Mouse (Mus musculus) monocyte, adult 2 months (primary cell): Measurements from ENCODE around the gene Gm10134.

Source experiments
- DNase-seq, 2 experiments: peaks; one replicate each; pipeline ENCODE4 v3.0.0; 2022; ENCODE audit warnings: low spot score in 2 of 2, low read depth in 1 of 2

Gm10134 gene

DNA sequence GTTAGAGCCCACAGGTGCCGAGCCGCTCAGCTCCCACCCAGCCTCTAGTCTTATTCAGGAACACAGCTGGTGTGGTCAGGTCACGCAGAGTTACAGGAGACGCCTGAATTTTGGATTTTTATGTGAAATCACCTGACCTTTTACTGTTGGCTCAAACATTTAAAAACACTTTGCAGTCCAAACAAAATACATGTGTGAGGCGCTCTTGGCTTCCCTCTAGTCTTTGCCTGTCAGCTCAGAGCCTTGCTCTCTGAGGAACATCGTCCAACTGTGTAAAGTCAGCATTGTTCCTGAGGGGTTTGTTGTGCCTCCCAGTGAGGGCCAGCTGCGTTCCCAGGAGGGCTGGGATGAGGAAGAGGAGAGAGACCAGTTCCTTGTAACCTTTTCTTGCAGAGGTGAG, 24.4 kb downstream of the Gm10134 start:
- no peak for DNase-seq

DNA sequence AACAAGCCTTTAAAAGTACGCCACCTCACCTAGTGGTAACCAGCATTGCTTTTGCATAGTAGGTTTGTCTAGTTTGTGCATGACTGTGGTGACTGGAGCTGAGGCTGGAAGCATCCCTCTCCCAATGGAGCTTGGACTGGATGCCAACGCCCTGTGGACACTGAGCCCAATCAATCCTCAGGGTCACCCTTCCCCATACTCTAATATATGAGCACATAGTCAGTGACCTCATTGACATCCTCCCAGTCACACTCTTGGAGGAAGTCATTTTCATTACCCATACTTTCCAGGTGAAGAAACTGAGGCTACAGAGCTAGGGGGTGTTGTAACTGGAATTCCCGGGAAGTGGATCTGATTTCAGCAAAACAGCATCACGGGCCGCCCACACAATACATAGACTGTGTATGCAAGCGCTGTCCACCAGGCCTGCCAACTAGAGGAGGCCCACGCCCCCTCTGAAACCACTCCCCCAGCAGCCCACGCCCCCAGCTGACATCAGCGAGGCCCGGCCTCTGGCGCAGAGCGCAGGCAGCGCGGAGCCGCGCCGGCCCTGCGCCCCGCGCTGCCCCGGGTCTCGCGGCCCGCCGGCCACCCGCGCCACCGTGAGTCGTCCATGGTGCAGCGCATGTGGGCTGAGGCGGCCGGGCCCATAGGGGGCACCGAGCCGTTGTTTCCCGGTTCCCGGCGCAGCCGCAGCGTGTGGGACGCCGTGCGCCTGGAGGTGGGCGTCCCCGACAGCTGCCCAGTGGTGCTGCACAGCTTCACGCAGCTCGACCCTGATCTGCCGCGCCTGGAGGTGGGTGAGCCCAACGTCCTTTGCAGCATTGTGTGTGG, 27.3 kb downstream of the Gm10134 start:
- DNase-seq, result peak; percentile 64 to 81

DNA sequence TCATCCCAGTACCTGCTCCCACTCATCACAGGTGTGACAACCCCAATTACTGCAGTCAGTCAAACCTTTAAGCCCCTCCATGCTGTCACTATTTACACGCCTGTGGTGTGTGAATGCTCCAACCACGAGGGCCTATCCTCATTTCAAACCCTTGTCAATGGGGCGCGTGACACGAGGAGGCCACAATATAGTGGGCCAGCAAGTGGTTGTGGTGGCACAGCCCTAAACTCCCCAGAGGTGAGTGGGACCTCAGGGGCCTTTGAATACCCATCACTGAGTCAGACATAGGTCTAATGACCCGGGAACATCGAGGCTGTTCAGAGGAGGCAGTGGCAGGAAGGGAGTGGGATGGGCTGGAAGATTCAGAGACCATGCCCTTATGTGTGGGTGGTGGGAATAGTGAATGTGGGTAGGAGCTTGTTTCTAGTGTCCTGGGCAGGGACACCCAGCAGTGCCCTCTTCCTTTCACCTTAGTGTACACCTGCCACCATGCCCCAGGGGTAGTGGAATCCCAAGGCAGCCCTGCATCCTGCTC, 28.1 kb downstream of the Gm10134 start:
- DNase-seq, result no peak

DNA sequence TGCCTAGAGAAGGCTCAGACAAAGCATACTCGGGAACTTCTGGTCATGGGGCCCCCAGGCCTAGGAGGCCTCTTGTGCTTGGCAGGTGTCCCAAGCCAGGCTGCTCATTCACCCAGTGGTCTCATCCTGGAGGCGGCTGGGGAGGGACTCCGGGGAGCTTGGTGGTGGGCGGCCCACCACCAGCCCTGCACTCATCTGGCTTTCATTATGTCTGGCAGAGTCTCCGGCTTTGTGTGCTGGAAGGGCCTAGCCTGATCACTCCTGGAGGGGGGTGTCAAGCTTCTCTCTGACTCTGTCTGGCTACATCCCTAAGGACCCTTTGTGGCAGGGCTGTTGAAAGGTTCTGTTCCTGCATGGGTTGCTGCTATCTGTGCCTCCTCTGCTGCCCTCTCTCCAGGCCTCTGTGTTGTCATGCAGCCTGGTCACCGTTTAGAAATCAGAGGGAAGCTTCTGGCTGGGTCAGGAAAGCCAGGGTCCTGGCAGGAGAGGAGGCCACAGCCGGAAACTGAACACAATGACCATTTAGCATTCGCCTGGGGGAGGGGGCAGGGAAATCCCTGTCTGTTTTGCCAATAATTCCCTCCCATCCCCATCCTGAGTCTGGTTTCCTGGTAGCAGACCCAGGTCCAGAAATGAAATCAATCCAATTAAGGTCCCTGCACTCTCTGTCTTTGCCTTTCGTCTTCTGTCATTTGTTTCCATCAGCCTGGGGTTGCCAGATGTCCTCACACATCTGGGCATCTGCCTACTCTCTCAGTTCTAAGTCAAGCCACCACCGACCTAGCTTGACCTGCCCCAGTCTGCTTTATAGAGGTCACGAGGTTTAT, 28.8 kb downstream of the Gm10134 start:
- DNase-seq, result no peak

DNA sequence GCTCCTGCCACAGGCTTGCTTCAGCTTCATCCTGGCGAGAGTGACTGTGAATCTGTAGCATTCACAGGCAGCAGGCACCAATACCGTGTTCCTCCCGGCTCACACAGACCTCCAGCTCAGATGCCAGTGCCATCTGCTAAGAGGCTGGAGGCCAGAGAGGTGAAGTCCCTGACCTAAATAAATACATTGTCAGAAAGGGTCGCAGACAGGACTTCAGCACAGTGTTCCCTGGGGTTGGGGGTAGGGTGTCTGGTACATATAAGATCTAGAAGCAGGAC, 29.3 kb downstream of the Gm10134 start:
- no peak for DNase-seq

DNA sequence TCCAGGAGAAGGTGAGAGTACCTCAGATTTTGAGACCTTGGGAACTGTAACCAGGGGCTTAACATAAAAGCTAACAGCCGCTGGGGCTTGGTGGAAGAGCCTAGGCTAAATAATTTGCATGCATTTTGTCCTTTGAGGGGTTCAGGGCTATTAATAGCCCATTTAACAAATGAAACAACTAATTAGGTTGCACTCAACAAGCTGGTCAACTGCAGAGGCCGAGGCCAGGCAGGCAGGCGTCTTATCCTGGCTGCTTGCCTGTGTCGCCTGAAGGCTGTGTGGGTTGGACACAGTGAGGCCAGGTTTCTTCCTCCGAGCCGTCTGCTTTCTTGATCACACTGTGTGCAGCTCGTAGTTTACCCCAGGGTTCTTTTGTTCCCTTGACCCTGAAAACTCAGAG, 29.8 kb downstream of the Gm10134 start:
- no peak for DNase-seq

DNA sequence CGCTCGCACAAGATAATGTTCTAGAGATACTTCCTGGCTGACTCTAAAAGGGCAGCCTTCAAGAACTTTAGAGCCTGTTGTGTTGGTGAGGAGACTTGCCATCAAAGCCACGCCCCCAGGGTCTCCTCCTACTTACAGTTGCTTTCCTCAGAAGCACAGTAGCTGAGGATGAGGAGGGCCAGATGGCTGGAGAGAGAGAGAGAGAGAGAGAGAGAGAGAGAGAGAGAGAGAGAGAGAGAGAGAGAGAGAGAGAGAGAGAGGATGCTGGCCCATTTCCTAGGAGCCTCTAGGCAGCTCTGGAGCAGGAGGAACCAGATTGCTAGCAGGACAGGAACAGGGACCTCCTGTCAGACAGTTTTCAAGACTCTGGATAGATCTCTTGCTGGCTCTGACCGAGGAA, 30.3 kb downstream of the Gm10134 start:
- no peak for DNase-seq

DNA sequence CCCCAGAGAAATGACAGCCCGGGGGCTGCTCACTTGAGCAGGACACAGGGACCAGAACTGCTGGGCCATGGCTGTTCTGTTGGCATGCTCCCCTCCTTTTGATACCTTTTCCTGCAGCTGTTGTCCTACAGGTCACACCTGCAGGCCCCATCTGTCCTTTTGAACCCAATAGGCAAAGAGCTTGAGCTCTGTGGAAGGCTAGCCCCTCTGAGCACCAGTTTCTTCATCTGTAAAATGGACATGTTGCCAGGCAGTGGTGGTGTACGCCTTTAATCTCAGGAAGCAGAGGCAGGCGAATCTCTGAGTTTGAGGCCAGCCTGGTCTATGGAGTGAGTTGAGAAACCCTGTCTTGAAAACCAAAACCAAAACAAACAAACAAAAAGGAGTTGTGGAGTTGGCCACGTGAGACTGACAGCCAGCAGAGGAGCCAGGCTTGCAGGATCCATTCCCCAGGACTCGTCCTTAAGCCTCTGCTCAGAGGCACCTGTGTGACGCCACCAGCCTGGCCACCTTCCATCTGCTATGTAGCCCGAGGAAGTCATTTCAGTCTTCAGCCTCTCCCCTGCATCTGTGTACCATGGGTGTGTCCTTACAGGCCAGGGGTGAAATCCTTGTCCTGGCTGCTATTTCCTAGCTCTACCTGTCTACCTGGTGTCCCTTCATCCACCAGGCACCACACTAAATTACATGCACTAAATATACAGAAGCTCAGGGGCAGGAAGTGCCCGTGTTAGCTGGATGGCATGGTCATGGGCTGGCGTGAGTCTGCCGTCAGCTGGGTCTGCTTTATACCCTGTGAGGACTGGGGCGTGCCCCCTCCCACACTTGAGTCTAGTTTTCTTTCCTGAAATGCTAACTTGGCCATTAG, 31.1 kb downstream of the Gm10134 start:
- DNase-seq, result no peak

DNA sequence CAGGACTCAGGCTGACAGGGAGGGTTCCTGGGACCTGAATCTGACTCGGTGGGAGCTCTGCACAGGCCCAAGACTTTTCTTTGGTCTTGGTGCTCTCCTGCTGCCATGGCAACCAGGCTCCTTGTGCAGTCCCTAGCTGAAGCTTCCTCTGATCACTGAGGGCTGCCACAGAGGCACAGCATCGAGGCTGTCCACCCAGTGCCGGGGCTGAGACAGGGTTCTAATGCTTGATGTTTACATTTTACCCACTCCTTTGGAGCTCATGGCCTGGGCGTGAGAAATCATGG, 31.7 kb downstream of the Gm10134 start:
- no peak for DNase-seq

DNA sequence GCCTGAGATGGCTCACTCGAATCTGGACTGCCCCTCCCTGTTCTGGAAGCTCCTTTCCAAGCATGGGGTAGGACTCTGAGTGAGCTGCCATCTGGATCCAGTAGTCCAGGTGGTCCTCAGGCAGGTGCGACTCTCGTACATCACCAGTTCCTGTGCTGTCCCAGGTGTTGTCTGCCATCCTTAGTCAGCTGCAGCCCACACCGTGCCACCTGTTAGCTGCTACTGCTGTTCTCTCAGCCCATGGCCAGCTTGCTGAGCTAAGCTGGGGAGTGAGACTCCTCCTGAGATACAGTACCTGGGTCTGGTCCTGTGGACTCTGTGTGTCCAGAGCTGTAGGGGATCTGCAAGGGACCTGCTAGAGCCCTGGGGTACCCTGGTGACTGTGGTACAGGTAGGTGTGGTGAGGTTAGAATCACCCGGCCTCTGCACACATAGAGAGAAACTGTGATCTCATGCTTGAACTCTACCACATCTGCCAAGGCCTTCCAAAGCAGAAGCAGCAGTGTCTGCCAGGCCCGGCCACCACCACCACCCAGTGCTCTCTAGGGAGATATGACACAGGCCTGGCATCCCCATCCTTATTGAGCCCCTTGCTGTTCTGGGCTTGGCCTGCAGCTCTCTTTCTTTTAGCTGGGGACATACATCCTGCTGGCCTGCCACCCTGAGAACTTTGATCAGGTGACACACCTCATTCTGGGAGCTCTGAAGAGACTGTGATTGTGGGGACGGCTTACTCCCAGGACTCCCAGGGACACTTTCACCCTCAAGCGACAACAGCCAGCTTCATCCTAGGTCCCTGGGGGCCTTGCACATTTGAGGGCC, 32.3 kb downstream of the Gm10134 start:
- no peak for DNase-seq

DNA sequence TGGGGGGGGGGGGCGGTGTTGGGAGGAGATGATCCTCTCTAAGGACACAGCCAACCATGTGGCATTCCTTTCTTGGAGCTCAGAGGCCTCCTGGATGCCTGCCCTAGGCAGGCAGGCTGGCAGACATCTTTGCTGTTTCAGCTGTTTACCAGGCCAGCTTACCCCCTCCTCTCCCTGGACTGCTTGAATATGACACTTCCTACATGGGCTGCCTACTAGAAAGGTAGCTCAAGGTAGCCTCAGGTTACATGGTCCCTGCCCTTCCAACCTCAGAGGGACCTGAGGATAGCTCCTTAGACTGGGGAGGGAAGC, 32.9 kb downstream of the Gm10134 start:
- no peak for DNase-seq

DNA sequence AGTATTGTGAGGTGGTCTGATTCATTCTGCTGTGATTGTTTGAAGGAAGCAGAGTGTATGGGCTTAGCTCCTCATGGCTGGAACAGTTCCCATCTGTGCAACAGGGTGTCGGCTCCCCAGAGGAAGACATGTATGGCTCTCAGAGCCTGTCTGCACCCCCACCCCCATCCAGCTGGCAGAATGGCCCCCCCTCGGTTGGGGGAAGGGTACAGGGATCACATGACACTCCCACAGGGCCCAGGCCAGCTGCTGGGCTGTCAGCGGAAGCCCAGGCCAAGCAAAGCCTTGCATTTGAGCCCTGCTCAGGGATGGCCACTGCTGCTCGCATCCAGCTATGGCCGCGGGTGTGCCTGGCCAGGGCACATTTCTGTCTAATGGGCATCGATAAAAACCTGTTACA, 33.3 kb downstream of the Gm10134 start:
- DNase-seq, result no peak

DNA sequence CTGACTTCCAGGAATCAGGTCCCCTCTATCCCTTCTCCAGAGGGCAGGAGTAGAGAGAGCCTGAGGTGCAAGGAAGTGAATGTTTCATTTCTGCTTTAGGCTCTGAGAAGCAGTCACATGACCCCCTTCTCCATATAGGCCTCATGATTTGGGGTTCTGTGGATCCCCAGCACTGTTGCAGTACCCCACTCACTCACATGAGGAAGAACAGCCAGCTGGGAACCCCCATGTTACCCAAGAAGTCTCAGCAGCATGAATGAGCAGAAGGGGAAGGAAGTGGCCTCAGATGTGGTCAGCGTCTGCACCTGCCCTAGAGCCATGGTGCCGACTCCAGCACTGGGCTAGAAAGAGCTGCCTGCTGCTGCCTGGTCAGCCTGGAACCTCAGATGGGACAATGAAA, 34.1 kb downstream of the Gm10134 start:
- DNase-seq, result peak; percentile 83 to 94

DNA sequence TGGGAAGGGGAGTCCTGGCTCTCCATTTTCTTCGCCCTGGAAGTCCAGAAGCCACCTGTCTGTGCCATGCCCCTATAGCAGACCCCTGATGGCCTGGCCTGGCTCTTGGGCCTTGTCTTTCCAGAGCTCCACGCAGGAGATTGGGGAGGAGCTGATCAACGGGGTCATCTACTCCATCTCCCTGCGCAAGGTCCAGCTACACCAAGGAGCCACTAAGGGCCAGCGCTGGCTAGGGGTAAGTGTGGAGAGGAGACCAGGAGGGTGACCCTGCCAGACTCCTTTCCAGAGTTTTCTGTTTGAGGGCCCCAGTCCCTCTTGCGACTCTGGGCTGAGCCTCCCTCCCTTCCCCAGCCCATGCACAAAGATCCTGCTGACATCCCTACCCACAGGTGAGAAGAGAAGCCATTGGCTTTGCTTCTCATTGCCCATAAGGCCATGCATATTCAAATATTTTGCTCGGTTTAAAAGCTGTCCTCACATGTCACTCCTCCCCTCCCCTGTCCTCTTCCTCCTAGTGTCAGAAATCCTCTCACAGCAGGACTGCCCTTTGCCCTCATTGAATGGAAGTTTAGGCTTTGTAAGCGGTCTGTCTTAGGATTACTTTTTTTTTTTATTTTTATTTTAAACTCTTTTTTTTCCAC, 34.8 kb downstream of the Gm10134 start:
- DNase-seq, result no peak

DNA sequence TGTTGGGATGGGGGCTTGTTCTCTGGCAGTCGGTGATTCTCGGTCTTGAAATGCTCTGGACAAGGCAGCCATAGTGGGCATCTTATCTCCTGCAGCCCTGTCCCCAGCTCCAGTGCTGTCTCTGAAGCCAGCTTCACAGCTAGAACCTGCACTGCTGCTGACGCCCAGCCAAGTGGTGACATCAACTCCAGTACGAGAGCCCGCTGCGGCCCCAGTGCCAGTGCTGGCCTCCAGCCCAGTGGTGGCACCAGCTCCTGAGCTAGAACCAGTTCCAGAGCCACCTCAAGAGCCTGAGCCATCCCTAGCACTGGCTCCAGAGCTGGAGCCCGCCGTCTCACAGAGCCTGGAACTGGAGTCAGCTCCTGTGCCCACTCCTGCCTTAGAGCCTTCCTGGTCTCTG, 38.0 kb downstream of the Gm10134 start:
- no peak for DNase-seq

DNA sequence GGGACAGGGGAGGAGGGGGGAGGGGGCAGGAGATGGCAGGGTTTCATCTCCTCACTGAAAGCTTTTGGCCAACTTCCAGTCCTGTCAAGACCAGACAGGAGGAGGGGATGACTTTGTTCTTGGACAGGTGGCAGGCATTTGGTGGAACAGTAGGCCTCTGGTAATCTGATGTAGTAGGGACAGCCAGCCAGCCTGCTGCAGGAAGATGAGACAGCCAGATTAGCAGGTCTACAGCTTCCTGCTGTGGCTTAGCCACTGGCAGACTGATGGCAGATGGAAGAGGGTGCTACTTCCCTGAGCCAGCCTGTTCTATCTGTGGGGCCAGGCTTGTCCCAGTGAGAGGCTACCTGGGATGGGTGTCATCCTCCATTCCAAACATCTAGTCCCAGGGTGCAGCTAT, 40.1 kb downstream of the Gm10134 start:
- DNase-seq, result no peak

DNA sequence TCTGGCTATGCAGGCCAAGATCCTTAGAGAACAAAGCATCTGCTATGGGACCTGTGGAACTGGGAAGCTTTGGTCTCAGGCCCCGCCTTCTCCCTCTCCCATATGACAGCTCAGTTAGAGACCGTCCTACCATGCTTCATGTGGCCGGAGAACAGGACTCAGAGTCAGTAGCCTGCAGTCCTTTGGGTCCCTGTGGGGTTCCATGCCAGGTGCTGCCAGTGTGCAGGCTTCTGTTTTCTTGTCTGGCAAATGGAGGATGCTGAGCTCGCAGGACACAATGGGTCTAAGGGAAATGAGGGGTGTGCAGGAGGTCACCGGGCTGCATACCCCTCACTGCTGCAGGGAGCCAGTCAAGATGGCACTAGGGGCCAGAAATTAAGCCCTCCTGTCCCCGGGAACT, 40.7 kb downstream of the Gm10134 start:
- no peak for DNase-seq

DNA sequence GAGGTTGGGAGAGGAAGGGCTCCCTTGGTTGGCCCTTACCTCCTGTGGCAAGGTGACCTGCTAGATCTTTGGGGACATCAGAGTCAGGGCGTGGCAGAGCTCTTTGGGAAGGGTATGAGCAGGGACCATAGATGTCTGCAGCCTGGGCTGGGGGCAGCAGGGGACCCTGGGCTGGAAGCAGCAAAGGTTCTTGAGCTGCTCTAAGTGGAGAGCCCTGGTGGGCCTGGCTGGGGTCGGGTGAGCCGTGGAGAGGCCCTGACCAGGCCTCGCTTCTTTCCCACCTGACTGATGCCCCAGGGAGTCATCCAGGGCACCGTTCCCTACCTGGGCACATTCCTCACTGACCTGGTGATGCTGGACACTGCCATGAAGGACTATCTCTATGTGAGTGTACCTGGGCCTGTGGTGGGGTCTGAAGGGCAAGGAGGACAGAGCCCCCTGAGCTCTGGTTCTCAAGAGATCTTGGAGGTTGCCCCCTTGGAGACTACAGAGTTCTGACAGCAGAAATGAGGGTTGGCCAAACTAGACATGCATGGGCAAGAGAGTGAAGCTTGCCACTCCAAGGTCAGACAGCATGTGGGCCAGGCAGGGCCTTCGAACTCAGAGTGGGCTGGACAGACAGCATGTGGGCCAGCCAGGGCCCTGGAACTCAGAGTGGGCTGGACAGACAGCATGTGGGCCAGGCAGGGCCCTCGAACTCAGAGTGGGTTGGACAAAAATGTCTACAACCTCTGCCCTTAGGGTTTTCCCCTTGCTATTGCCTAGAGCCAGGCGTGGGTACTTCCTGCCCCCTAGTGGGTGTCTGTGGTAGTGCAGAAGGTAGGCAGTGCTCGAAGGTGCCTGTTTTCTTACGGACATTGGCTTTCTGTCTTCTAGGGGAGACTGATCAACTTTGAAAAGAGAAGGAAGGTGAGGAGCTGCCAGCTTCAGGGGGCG, 41.6 kb downstream of the Gm10134 start:
- DNase-seq, result peak; percentile 66 to 87

DNA sequence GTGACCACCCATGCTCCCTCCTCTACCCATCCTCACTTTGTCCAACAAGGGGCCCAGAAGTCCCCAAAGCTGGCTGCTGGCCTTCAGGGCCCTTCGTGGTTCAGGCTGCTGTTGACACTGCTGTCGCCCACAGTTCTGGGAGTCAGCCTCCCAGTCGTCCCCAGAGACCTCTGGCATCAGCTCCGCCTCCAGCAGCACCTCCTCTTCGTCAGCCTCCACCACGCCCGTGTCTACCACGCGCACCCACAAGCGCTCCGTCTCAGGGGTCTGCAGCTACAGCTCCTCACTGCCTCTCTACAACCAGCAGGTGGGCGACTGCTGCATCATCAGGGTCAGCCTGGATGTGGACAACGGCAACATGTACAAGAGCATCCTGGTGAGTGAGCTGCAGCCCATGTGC, 43.3 kb downstream of the Gm10134 start:
- DNase-seq, result no peak
